Mouse (Mus musculus) ES-E14 (cell line): ENCODE measurements around the gene Hoxb1.

Experiments used
- CHD2 ChIP-seq: IDR thresholded peaks from 2 replicates; pipeline ENCODE4 v1.6.1; 2014; ENCODE audit warnings: mild to moderate bottlenecking, low read depth, low read length, inconsistent platforms
- HCFC1 ChIP-seq: IDR thresholded peaks from 2 replicates; pipeline ENCODE4 v1.6.1; 2012; ENCODE audit warnings: low read length, inconsistent platforms, borderline replicate concordance; ENCODE audit not compliant: insufficient read depth
- MAFK ChIP-seq: IDR thresholded peaks from 2 replicates; pipeline ENCODE4 v1.6.1; 2014; ENCODE audit warnings: mild to moderate bottlenecking, low read depth, low read length, inconsistent platforms; ENCODE audit not compliant: insufficient read depth
- ZC3H11A ChIP-seq: IDR thresholded peaks from 2 replicates; pipeline ENCODE4 v1.6.1; 2012; ENCODE audit warnings: low read depth, mild to moderate bottlenecking, inconsistent platforms, low read length, borderline replicate concordance

GRCm38 (mm10) chr11:96340698-96341365, 24.7 kb upstream of the Hoxb1 start:
- TF ChIP-seq HCFC1 (no peak), ZC3H11A (no peak), CHD2 (no peak), MAFK (no peak)
